8 mouse cellular contexts compared by ENCODE assay signal in genomic region chr15:98634541-98635081, GRCm38 (mm10). TPM values are rescaled to one million over a fixed set of nuclear protein-coding genes. Genes with fewer than 3 reads are reported as not detected.
DNase-seq lines count a peak whose midpoint lies in the region; ATAC-seq and TF ChIP-seq lines count a peak whose summit lies in the region.

No protein-coding gene starts in this region.

- ATAC-seq in embryonic facial prominence, embryonic 11.5 days (replicated peaks; ENCODE audit: insufficient number of reproducible peaks, low FRiP score, low TSS enrichment, low read depth): peak; percentile 53
- ATAC-seq in limb, embryonic 14.5 days (ENCODE audit: low FRiP score, low read depth): peak; percentile 74
- peak; percentile 67 for ATAC-seq in midbrain, embryonic 14.5 days (ENCODE audit: low FRiP score, low TSS enrichment)

- peak overlapping the region; percentile 83 for H3K9ac ChIP-seq in embryonic facial prominence, embryonic 11.5 days (replicated peaks; ENCODE audit: low read length)
- H3K9ac ChIP-seq in limb, embryonic 14.5 days (ENCODE audit: low read depth, low read length, severe bottlenecking): peak overlapping the region; percentile 77
- H3K9ac ChIP-seq in midbrain, embryonic 14.5 days (replicated peaks; ENCODE audit: low read length): peak overlapping the region; percentile 97

- TF ChIP-seq POLR2A in limb, embryonic 14.5 days (IDR thresholded peaks at IDR 0.05; ENCODE audit: borderline replicate concordance, extremely low read depth, insufficient read depth, insufficient read length): 0 out of 2 replicates have a peak, but pooled peaks have one; percentile 50

- H3K36me3 ChIP-seq in embryonic facial prominence, embryonic 11.5 days (replicated peaks; ENCODE audit: control insufficient read depth, insufficient read depth, low read depth, low read length): no peaks in the 10 kb centered on the region
- H3K36me3 ChIP-seq in limb, embryonic 14.5 days (ENCODE audit: control insufficient read depth, insufficient read depth, low read length): 0 out of 2 replicates have a peak, but pooled peaks cover 6% of the 10 kb centered on the region
- peaks cover 8% of the 10 kb centered on the region for H3K36me3 ChIP-seq in midbrain, embryonic 14.5 days (ENCODE audit: control insufficient read depth, insufficient read depth, low read length)

- no peaks in the 10 kb centered on the region for H3K9me3 ChIP-seq in embryonic facial prominence, embryonic 11.5 days (replicated peaks; ENCODE audit: control insufficient read depth, low read length)
- H3K9me3 ChIP-seq in limb, embryonic 14.5 days (ENCODE audit: control insufficient read depth, low read length): no peaks in the 10 kb centered on the region
- no peaks in the 10 kb centered on the region for H3K9me3 ChIP-seq in midbrain, embryonic 14.5 days (ENCODE audit: control insufficient read depth, low read length)

- WGBS in embryonic facial prominence, embryonic 11.5 days: under 1% methylated on average over 64 of the region's 65 CpGs
- 4% methylated on average over 30 of the region's 65 CpGs for WGBS in limb, embryonic 14.5 days
- under 1% methylated on average over 65 of the region's 65 CpGs for WGBS in midbrain, embryonic 14.5 days

- peak overlapping the region; percentile 99 for H3K4me2 ChIP-seq in embryonic facial prominence, embryonic 11.5 days (ENCODE audit: low read depth, low read length)
- peak overlapping the region; percentile 99 for H3K4me2 ChIP-seq in limb, embryonic 14.5 days (replicated peaks; ENCODE audit: low read depth, low read length, severe bottlenecking)
- H3K4me2 ChIP-seq in midbrain, embryonic 14.5 days (ENCODE audit: low read length): peak overlapping the region; percentile 87

- peak; percentile 81 for DNase-seq in 3134 (ENCODE audit: extremely low read depth, insufficient read length, low spot score)
- DNase-seq in adrenal gland, postnatal 10 days: peak; percentile 86
- peak; percentile 87 for DNase-seq in embryonic facial prominence, embryonic 11.5 days (ENCODE audit: low spot score)
- peak; percentile 66 for DNase-seq in heart, adult 8-10 months (ENCODE audit: low spot score)
- DNase-seq in kidney, adult 8-10 months: peak; percentile 54 to 64
- peak; percentile 64 for DNase-seq in limb, embryonic 14.5 days (ENCODE audit: low spot score)
- DNase-seq in midbrain, embryonic 14.5 days: peak; percentile 93
- DNase-seq in spleen, postnatal 36 days (ENCODE audit: low spot score in 2 of 2): peak; percentile 29

- H3K27me3 ChIP-seq in embryonic facial prominence, embryonic 11.5 days (ENCODE audit: control insufficient read depth, insufficient read depth, low read length): peaks cover 17% of the 10 kb centered on the region
- H3K27me3 ChIP-seq in limb, embryonic 14.5 days (ENCODE audit: control insufficient read depth, insufficient read depth, low read length): no peaks in the 10 kb centered on the region; the same call in none of the 2 replicates
- peaks cover 12% of the 10 kb centered on the region; the same call in 1 of the 2 replicates for H3K27me3 ChIP-seq in midbrain, embryonic 14.5 days (ENCODE audit: control insufficient read depth, insufficient read depth, low read length)

- peaks cover 10% of the 10 kb centered on the region for H3K4me1 ChIP-seq in embryonic facial prominence, embryonic 11.5 days (ENCODE audit: control insufficient read depth, insufficient read depth, low read length)
- H3K4me1 ChIP-seq in limb, embryonic 14.5 days (ENCODE audit: control insufficient read depth, insufficient read depth, low read length): peaks cover 31% of the 10 kb centered on the region
- peaks cover 49% of the 10 kb centered on the region for H3K4me1 ChIP-seq in midbrain, embryonic 14.5 days (ENCODE audit: control insufficient read depth, insufficient read depth, low read length)

- H3K4me3 ChIP-seq in embryonic facial prominence, embryonic 11.5 days (ENCODE audit: low read depth, low read length): peak overlapping the region; percentile 75
- H3K4me3 ChIP-seq in limb, embryonic 14.5 days (replicated peaks; ENCODE audit: low read length): peak overlapping the region; percentile 84
- peak overlapping the region; percentile 81 for H3K4me3 ChIP-seq in midbrain, embryonic 14.5 days (replicated peaks; ENCODE audit: low read depth, low read length)

- H3K27ac ChIP-seq in embryonic facial prominence, embryonic 11.5 days (replicated peaks; ENCODE audit: low read depth, low read length): peak overlapping the region; percentile 86
- H3K27ac ChIP-seq in limb, embryonic 14.5 days (replicated peaks; ENCODE audit: low read depth, low read length): peak overlapping the region; percentile 58
- peak overlapping the region; percentile 99 for H3K27ac ChIP-seq in midbrain, embryonic 14.5 days (replicated peaks; ENCODE audit: low read depth, low read length)

RNA-seq across cellular contexts. Expression of gene Cacnb3, which starts 4.0 kb away (rescaled TPM):
- 10 to 100 TPM; 12.6 to 18.8 TPM for total RNA-seq in adrenal gland, postnatal 10 days (2021)
- polyA plus RNA-seq in embryonic facial prominence, embryonic 11.5 days (2014; fragmentation: Nextera tagmentation; extraction: Ambion mirVana): 32.3 and 33.4 TPM in 2 replicates
- total RNA-seq in heart, adult 8-10 months (2022): 1 to 10 TPM; 2.0 to 2.8 (median 2.6) TPM
- 75.2 and 105 TPM in 2 replicates for polyA plus RNA-seq in limb, embryonic 14.5 days (2012; rRNA removed)
- 33.9 and 40.8 TPM in 2 replicates for polyA plus RNA-seq in limb, embryonic 14.5 days (2014; fragmentation: Nextera tagmentation; extraction: Ambion mirVana)
- polyA plus RNA-seq in midbrain, embryonic 14.5 days (2014; fragmentation: Nextera tagmentation; extraction: Ambion mirVana): 130 and 136 TPM in 2 replicates

RNA-seq across cellular contexts. Expression of gene Adcy6, which starts 24.7 kb away (rescaled TPM):
- 100 to 1,000 TPM in 1 of 2 experiments, 10 to 100 TPM in 1; 83.5 to 101 TPM for total RNA-seq in adrenal gland, postnatal 10 days (2021)
- polyA plus RNA-seq in embryonic facial prominence, embryonic 11.5 days (2014; fragmentation: Nextera tagmentation; extraction: Ambion mirVana): 8.4 and 10.4 TPM in 2 replicates
- 100 to 1,000 TPM; 136 to 213 (median 183) TPM for total RNA-seq in heart, adult 8-10 months (2022)
- 74.0 and 82.0 TPM in 2 replicates for polyA plus RNA-seq in limb, embryonic 14.5 days (2012; rRNA removed)
- polyA plus RNA-seq in limb, embryonic 14.5 days (2014; fragmentation: Nextera tagmentation; extraction: Ambion mirVana): 14.3 and 16.2 TPM in 2 replicates
- 9.6 and 12.2 TPM in 2 replicates for polyA plus RNA-seq in midbrain, embryonic 14.5 days (2014; fragmentation: Nextera tagmentation; extraction: Ambion mirVana)

RNA-seq across cellular contexts. Expression of gene Ddx23, which starts 28.1 kb away (rescaled TPM):
- total RNA-seq in adrenal gland, postnatal 10 days (2021): 10 to 100 TPM; 55.5 to 72.4 TPM
- 20.8 and 22.0 TPM in 2 replicates for polyA plus RNA-seq in embryonic facial prominence, embryonic 11.5 days (2014; fragmentation: Nextera tagmentation; extraction: Ambion mirVana)
- total RNA-seq in heart, adult 8-10 months (2022): 10 to 100 TPM; 53.2 to 61.7 (median 56.4) TPM
- polyA plus RNA-seq in limb, embryonic 14.5 days (2012; rRNA removed): 47.0 and 54.0 TPM in 2 replicates
- polyA plus RNA-seq in limb, embryonic 14.5 days (2014; fragmentation: Nextera tagmentation; extraction: Ambion mirVana): 22.6 and 26.5 TPM in 2 replicates
- polyA plus RNA-seq in midbrain, embryonic 14.5 days (2014; fragmentation: Nextera tagmentation; extraction: Ambion mirVana): 17.7 and 24.9 TPM in 2 replicates

RNA-seq across cellular contexts. Expression of gene Rnd1, which starts 42.6 kb away (rescaled TPM):
- total RNA-seq in adrenal gland, postnatal 10 days (2021): 1 to 10 TPM; 1.9 to 2.3 TPM
- polyA plus RNA-seq in embryonic facial prominence, embryonic 11.5 days (2014; fragmentation: Nextera tagmentation; extraction: Ambion mirVana): 0.63 and 0.92 TPM in 2 replicates
- total RNA-seq in heart, adult 8-10 months (2022): 1 to 10 TPM in 3 of 4 experiments, under 1 TPM in 1; 1.00 to 2.1 (median 1.2) TPM
- 1.1 and 1.5 TPM in 2 replicates for polyA plus RNA-seq in limb, embryonic 14.5 days (2012; rRNA removed)
- polyA plus RNA-seq in limb, embryonic 14.5 days (2014; fragmentation: Nextera tagmentation; extraction: Ambion mirVana): 0.35 and 0.45 TPM in 2 replicates
- polyA plus RNA-seq in midbrain, embryonic 14.5 days (2014; fragmentation: Nextera tagmentation; extraction: Ambion mirVana): 7.4 and 9.2 TPM in 2 replicates

Comparison
In these comparisons a context has a peak if more than half of its experiments do, and no peak if none do; other contexts are left out.
1. Peak in every context shown above with its lines: DNase-seq, ATAC-seq, H3K4me3 ChIP-seq and H3K27ac ChIP-seq.
2. DNase-seq: peak in every context shown above with its lines; median percentile 93 in midbrain, embryonic 14.5 days; 87 in embryonic facial prominence, embryonic 11.5 days; 86 in adrenal gland, postnatal 10 days; 81 in 3134; 66 in heart, adult 8-10 months; 64 in limb, embryonic 14.5 days; 59 in kidney, adult 8-10 months; 29 in spleen, postnatal 36 days.